Mouse (Mus musculus): ENCODE data around the gene Pla2g2f. TPM values are rescaled to one million over a fixed set of nuclear protein-coding genes. Genes with fewer than 3 reads are reported as not detected.

Pla2g2f gene
- polyA plus RNA-seq, 1 experiment from 2014 or later: 0.09 TPM

DNA sequence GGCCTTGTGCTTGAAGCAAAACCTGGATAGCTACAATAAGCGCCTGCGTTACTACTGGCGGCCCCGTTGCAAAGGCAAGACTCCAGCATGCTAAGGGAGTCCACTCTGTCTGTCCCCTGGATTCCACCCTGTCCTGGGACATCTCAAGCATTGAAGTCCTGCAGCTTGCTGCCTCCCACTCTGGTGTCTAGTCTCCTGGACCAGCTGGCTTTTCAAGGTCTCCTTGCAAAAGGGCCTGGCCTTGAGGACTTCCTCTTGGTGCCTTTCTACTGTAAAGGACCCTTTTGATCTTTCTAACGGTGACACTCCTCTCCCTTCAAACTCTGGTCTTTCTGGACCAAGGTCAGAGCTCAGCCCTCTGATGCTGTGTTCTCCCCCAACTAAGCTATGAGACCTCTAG, 22.9 kb upstream of the Pla2g2f start:
- Histone ChIP-seq H3K36me3 (ENCODE audit: control insufficient read depth, insufficient read depth, low read length) (no peaks in the 10 kb centered on the region), H3K4me2 (ENCODE audit: low read depth, severe bottlenecking) (no peak overlapping the region), H3K9me3 (ENCODE audit: control insufficient read depth, low read length) (no peaks in the 10 kb centered on the region), H3K9ac (ENCODE audit: low read length) (no peak overlapping the region), H3K4me1 (ENCODE audit: control insufficient read depth, insufficient read depth, low read length) (no peaks in the 10 kb centered on the region), H3K27me3 (ENCODE audit: control insufficient read depth, insufficient read depth, low read length) (no peaks in the 10 kb centered on the region), H3K4me3 (ENCODE audit: low read depth, low read length) (no peak overlapping the region), H3K27ac (replicated peaks; ENCODE audit: low read depth, low read length) (no peak overlapping the region)
- DNase-seq (ENCODE audit: low spot score): no peak
- WGBS: 85% methylated on average over 5 of the region's 5 CpGs
- ATAC-seq (ENCODE audit: insufficient number of reproducible peaks, low FRiP score, low TSS enrichment, low read depth): no peak

DNA sequence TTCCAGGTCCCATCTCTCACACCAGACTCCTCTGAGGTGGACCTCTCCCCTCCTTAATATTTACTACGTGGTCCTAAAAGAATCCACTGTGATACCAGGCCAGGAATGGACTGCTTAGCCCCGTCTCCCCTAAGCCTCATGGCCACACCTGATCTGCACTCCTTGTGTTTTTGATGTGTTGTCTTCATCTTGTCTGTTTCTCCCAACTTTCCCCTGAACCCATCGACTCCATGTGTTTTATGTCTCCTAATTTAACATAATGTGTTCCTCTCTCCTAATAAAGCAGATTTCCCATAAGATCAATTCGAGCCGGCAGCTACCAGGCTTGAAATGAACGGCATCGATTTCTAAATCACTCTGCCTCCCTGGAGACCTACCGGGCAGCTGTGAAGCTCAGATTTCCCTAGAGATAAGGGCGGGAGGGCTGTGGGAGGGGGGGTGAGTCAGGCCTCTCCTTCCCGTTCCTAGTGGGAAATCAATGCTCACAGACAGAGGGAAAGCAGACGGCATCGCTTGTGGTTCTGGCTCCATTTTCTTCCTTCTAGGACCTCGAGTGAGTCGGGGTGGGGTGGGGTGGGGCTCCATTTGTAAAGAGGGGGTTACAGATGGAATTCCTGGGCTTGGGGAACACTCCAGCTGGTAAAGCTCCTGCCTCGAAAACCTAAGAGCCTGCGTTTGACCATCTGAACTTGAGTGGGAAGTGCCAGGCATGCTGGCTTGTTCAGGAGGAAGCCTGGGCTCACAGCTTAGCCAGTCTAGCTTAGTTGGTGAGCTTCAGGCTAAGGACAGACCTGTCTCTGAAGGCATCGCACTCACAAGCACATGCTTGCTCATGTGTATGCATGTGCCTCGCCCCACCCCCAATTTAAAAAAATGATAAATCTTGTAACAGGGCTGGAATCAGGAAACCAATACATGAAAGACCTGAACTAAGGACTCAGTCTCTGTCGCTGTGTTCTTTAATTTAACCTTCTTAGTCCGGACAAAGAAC, 20.3 kb upstream of the Pla2g2f start:
- DNase-seq (ENCODE audit: low spot score): no peak
- no peaks in the 10 kb centered on the region for H3K9me3 ChIP-seq (ENCODE audit: control insufficient read depth, low read length)
- WGBS: 36% methylated on average over 20 of the region's 20 CpGs

GRCm38 (mm10) chr4:138775435-138775834, 18.0 kb upstream of the Pla2g2f start, which contains the start of gene Pla2g2d:
Gene Pla2g2d (plus strand): TSS chr4:138775735.
- Histone ChIP-seq H3K27me3 (ENCODE audit: control insufficient read depth, insufficient read depth, low read length) (no peaks in the 10 kb centered on the region), H3K9ac (ENCODE audit: low read length) (no peak within 1 kb of the TSS), H3K4me1 (ENCODE audit: control insufficient read depth, insufficient read depth, low read length) (no peaks in the 10 kb centered on the region), H3K9me3 (ENCODE audit: control insufficient read depth, low read length) (no peaks in the 10 kb centered on the region), H3K4me2 (ENCODE audit: low read depth, severe bottlenecking) (no peak within 1 kb of the TSS), H3K27ac (replicated peaks; ENCODE audit: low read depth, low read length) (no peak within 1 kb of the TSS), H3K4me3 (ENCODE audit: low read depth, low read length) (no peak within 1 kb of the TSS), H3K36me3 (ENCODE audit: control insufficient read depth, insufficient read depth, low read length) (no peaks in the 10 kb centered on the region)
- WGBS: 89% methylated on average over 6 of the region's 6 CpGs
- ATAC-seq (ENCODE audit: insufficient number of reproducible peaks, low FRiP score, low TSS enrichment, low read depth) (no peak), DNase-seq (ENCODE audit: low spot score) (no peak)

More for the DNA sequence above, 20.3 kb upstream of the Pla2g2f start:
- Histone ChIP-seq H3K4me1 (ENCODE audit: control insufficient read depth, insufficient read depth, low read length) (no peaks in the 10 kb centered on the region), H3K27me3 (ENCODE audit: control insufficient read depth, insufficient read depth, low read length) (no peaks in the 10 kb centered on the region), H3K4me3 (ENCODE audit: low read depth, low read length) (no peak overlapping the region), H3K4me2 (ENCODE audit: low read depth, severe bottlenecking) (no peak overlapping the region), H3K27ac (replicated peaks; ENCODE audit: low read depth, low read length) (no peak overlapping the region), H3K36me3 (ENCODE audit: control insufficient read depth, insufficient read depth, low read length) (no peaks in the 10 kb centered on the region), H3K9ac (ENCODE audit: low read length) (no peak overlapping the region)
- ATAC-seq (ENCODE audit: insufficient number of reproducible peaks, low FRiP score, low TSS enrichment, low read depth): no peak

- no peak for ATAC-seq (ENCODE audit: insufficient number of reproducible peaks, low FRiP score, low TSS enrichment, low read depth)
- H3K27me3 ChIP-seq (ENCODE audit: control insufficient read depth, insufficient read depth, low read length): no peaks in the 10 kb centered on the region
- no peaks in the 10 kb centered on the region for H3K36me3 ChIP-seq (ENCODE audit: control insufficient read depth, insufficient read depth, low read length)
- no peak for DNase-seq (ENCODE audit: low spot score)
- no peak overlapping the region for H3K27ac ChIP-seq (replicated peaks; ENCODE audit: low read depth, low read length)
- H3K4me3 ChIP-seq (ENCODE audit: low read depth, low read length): no peak overlapping the region
- H3K4me2 ChIP-seq (ENCODE audit: low read depth, severe bottlenecking): no peak overlapping the region
- H3K4me1 ChIP-seq (ENCODE audit: control insufficient read depth, insufficient read depth, low read length): no peaks in the 10 kb centered on the region
- no peaks in the 10 kb centered on the region for H3K9me3 ChIP-seq (ENCODE audit: control insufficient read depth, low read length)
- 84% methylated on average over 5 of the region's 5 CpGs for WGBS
- H3K9ac ChIP-seq (ENCODE audit: low read length): no peak overlapping the region
Measured at GRCm38 (mm10) chr4:138772386-138772785, 15.0 kb upstream of the Pla2g2f start.

DNA sequence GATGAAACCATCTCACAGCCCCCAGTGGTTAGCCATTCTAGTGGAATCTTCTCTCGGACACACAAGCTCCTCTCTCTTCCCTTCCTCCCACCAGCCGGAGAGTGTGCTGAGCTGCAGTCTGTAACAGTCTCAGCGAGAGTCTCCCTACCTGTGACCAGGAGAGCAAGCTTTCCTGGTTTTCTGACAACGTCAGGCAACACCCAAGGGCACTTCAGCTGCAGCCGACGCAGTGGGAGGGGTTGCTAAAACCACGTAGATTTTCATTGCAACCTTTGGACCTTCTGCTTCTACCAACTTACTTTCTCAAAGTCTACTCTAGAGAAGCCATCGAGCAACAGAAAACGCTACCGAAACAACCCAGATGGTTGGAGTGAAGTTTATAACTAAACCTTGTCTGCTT, 14.5 kb upstream of the Pla2g2f start:
- Histone ChIP-seq H3K27ac (replicated peaks; ENCODE audit: low read depth, low read length) (no peak overlapping the region), H3K9me3 (ENCODE audit: control insufficient read depth, low read length) (no peaks in the 10 kb centered on the region), H3K4me1 (ENCODE audit: control insufficient read depth, insufficient read depth, low read length) (no peaks in the 10 kb centered on the region), H3K4me3 (ENCODE audit: low read depth, low read length) (no peak overlapping the region), H3K36me3 (ENCODE audit: control insufficient read depth, insufficient read depth, low read length) (no peaks in the 10 kb centered on the region), H3K9ac (ENCODE audit: low read length) (no peak overlapping the region), H3K4me2 (ENCODE audit: low read depth, severe bottlenecking) (no peak overlapping the region), H3K27me3 (ENCODE audit: control insufficient read depth, insufficient read depth, low read length) (no peaks in the 10 kb centered on the region)
- DNase-seq (ENCODE audit: low spot score): no peak
- WGBS: 81% methylated on average over 10 of the region's 10 CpGs
- no peak for ATAC-seq (ENCODE audit: insufficient number of reproducible peaks, low FRiP score, low TSS enrichment, low read depth)

GRCm38 (mm10) chr4:138762266-138762665, 4.8 kb upstream of the Pla2g2f start:
- no peak overlapping the region for H3K9ac ChIP-seq (ENCODE audit: low read length)
- no peak overlapping the region for H3K4me3 ChIP-seq (ENCODE audit: low read depth, low read length)
- no peaks in the 10 kb centered on the region for H3K36me3 ChIP-seq (ENCODE audit: control insufficient read depth, insufficient read depth, low read length)
- 80% methylated on average over 9 of the region's 9 CpGs for WGBS
- H3K4me1 ChIP-seq (ENCODE audit: control insufficient read depth, insufficient read depth, low read length): no peaks in the 10 kb centered on the region
- ATAC-seq (ENCODE audit: insufficient number of reproducible peaks, low FRiP score, low TSS enrichment, low read depth): no peak
- H3K9me3 ChIP-seq (ENCODE audit: control insufficient read depth, low read length): no peaks in the 10 kb centered on the region
- H3K4me2 ChIP-seq (ENCODE audit: low read depth, severe bottlenecking): no peak overlapping the region
- H3K27ac ChIP-seq (replicated peaks; ENCODE audit: low read depth, low read length): no peak overlapping the region
- DNase-seq (ENCODE audit: low spot score): no peak
- no peaks in the 10 kb centered on the region for H3K27me3 ChIP-seq (ENCODE audit: control insufficient read depth, insufficient read depth, low read length)

DNA sequence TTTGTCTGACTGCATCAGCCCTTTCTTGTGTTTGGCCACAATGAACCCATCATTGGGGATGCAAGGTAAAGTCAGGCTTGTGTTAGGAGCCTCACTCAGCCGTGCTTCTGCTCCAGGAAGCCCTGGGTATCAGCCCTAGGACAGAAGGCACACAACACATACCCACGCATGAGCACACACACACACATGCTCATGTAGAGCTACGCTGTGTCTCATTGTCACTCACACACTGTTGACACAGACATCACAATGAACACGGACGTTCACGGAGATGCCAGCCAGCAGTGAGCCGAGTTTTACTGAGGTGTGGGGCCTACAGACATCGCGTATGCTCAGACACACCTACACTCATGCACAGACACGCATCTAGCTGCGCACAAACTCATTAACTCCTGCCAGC, 1.4 kb downstream of the Pla2g2f start:
- Histone ChIP-seq H3K9me3 (ENCODE audit: control insufficient read depth, low read length) (peaks cover 3% of the 10 kb centered on the region; the same call in 1 of the 2 replicates), H3K36me3 (ENCODE audit: control insufficient read depth, insufficient read depth, low read length) (no peaks in the 10 kb centered on the region), H3K27me3 (ENCODE audit: control insufficient read depth, insufficient read depth, low read length) (no peaks in the 10 kb centered on the region), H3K4me1 (ENCODE audit: control insufficient read depth, insufficient read depth, low read length) (peaks cover 7% of the 10 kb centered on the region), H3K27ac (replicated peaks; ENCODE audit: low read depth, low read length) (no peak overlapping the region), H3K4me3 (ENCODE audit: low read depth, low read length) (no peak overlapping the region), H3K9ac (ENCODE audit: low read length) (no peak overlapping the region), H3K4me2 (ENCODE audit: low read depth, severe bottlenecking) (no peak overlapping the region)
- no peak for ATAC-seq (ENCODE audit: insufficient number of reproducible peaks, low FRiP score, low TSS enrichment, low read depth)
- DNase-seq (ENCODE audit: low spot score): no peak
- WGBS: 74% methylated on average over 11 of the region's 11 CpGs

DNA sequence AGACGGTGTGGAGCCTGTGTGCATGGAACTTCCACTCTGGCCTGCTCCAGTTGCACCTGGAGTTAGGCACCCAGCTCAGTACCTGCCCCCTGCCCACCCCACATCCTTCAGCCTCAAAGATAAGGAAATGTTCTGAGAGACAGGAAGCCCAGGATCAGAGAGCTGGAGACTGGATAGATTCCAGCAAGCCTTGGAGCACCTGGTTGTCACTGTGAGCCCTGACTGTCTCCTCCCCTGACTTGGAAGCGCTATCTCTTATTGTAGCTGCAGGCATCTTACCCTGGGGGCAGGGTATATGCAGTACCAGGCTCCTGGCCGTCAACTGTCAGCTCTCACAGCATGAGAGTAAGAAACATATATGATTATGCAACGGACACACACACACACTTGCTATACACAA, 2.0 kb downstream of the Pla2g2f start:
- Histone ChIP-seq H3K27me3 (ENCODE audit: control insufficient read depth, insufficient read depth, low read length) (no peaks in the 10 kb centered on the region), H3K4me2 (ENCODE audit: low read depth, severe bottlenecking) (no peak overlapping the region), H3K9ac (ENCODE audit: low read length) (no peak overlapping the region), H3K9me3 (ENCODE audit: control insufficient read depth, low read length) (peaks cover 3% of the 10 kb centered on the region; the same call in 1 of the 2 replicates), H3K4me1 (ENCODE audit: control insufficient read depth, insufficient read depth, low read length) (peaks cover 7% of the 10 kb centered on the region), H3K4me3 (ENCODE audit: low read depth, low read length) (no peak overlapping the region), H3K27ac (replicated peaks; ENCODE audit: low read depth, low read length) (no peak overlapping the region), H3K36me3 (ENCODE audit: control insufficient read depth, insufficient read depth, low read length) (no peaks in the 10 kb centered on the region)
- ATAC-seq (ENCODE audit: insufficient number of reproducible peaks, low FRiP score, low TSS enrichment, low read depth) (no peak), DNase-seq (ENCODE audit: low spot score) (no peak)
- WGBS: 75% methylated on average over 4 of the region's 4 CpGs
